Mouse (Mus musculus): ENCODE data around the gene Lrrc45.
"Not testable (repeated sequence)": the region's sequence is repeated elsewhere in the genome, so short reads cannot be mapped to it uniquely, and the experiment has no call there.

The Lrrc45 gene

GRCm38 (mm10) chr11:120713580-120714518 lies at the start of gene Lrrc45, which contains the start of gene Cenpx:
TSS of gene Lrrc45 (plus strand) at chr11:120713925.
TSS of gene Cenpx (minus strand) at chr11:120713738.
- DNase-seq = peak; percentile 95

- DNase-seq = no peak
Observed at GRCm38 (mm10) chr11:120665406-120665805, 48.3 kb upstream of the Lrrc45 start.

DNA sequence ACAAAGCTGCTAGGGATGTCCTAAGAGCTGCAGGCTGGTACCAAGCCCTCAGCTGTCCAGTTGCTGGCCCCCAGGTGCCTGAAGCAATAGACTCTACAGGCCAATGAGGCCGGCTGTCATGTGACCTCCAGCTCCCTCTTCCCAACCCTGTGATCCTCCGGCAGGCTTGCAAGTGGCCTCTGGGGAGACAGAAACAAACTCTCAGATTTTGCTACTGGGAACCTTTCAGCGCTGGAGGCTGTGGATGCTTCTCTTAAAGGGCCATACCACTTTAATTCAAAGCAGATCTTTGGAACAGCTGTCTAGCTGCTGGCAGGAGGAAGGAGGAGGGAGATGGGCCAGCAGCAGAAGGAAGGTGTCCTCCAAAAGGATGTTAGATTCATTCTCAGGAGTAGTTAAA lies 47.1 kb upstream of the Lrrc45 start:
- no peak for DNase-seq

- peak; percentile 90 for DNase-seq
Observed at GRCm38 (mm10) chr11:120672687-120673593, 40.8 kb upstream of the Lrrc45 start, which contains the start of gene Aspscr1. TSS of gene Aspscr1 (plus strand) at chr11:120672973.

- no peak for DNase-seq
Observed at GRCm38 (mm10) chr11:120673594-120674122, 40.1 kb upstream of the Lrrc45 start.

DNA sequence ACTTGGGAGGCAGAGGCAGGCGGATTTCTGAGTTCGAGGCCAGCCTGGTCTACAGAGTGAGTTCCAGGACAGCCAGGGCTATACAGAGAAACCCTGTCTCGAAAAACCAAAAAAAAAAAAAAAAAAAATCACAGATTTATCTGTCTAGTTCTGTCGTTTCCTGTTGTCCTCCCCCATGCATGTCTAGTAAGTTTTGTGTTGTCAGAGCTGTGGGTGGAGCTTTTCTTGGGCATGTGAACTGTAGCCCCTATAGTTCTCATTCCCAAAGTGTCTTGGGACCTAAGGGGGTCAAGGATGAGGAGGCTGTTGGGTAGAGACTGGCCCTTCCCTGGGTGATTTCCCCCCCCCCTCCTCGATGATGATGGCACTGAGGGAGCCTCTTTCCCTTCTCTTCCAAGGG lies 37.9 kb upstream of the Lrrc45 start:
- DNase-seq = not testable (repeated sequence)

DNA sequence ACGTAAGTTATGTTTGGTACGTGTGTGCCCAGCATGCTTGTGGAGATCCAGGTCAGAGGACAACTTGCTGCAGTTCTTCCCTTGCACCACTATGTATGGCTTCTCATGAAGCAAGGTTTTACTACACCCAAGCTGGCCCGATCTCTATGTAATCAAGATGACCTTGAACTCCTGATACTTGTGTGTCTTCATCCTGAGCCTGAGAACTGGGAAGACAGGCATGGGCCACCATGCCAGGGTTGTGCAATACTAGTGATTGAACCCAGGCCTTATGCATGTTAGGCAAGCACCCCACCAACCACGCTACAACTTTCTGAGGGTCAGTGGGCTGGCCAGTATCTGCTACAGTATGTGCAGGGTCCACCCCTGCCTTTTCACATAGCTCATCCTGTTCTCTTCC lies 36.8 kb upstream of the Lrrc45 start:
- DNase-seq = no peak

DNA sequence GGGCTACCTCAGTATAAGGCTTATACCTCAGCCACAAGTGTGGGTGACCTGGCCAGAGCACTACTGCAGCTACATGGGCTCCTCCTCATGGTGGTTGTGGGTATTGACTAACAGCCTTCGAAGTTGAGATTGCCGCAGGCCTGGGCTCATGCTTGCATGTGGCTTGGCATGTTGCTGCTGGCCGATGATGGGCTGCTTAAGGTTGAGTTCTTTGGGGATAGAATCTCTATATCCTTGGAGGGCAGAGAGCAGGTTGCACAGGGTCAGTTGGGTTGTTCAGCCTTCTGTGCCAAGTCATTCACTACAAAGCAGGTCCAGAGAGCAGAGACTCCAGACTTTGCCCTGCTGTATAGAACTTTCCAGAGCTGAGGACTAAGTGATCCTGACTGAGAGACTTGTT lies 33.8 kb upstream of the Lrrc45 start:
- DNase-seq = no peak

GRCm38 (mm10) chr11:120682683-120683082 lies 31.0 kb upstream of the Lrrc45 start:
- no peak for DNase-seq

DNA sequence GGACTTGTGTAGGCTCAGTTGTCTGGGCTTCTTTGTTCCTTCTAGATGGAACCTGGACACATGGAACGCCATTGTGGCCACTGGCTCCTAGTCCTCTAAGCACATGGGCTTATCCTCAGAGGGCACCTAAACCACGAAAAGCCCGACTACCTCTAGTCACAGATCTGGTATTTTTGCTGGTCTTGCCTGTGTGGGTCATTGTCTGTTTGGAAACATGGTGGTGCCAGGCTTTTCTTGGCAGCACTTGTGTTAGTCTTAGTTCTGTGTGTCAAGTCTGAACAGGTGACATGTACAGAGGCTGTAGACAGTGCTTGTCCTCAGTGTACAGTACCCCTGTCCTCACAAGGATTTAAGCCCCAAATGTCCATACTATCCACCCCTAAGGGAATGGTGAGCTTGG lies 30.2 kb upstream of the Lrrc45 start:
- DNase-seq = no peak

- DNase-seq = no peak
Observed at GRCm38 (mm10) chr11:120684086-120684485, 29.6 kb upstream of the Lrrc45 start.

DNA sequence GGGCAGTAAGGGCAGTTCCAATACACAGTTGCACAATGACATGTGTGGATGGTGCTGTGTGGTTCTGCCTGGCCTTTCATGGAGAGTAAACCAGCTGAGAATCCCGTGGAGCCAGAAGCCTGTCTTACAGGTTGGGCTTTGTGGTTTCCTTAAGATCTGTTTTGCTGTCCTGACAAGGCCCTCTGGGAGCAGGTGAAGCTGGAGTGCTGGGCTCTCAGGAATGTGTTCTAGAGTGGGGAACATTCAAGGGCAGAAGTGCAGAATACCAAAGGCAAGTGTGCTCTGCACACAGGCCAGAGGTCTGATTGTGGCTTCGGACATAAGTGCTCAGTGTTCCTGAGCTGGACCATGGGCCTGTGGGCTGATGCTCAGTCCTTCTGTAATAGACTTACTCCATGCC lies 29.1 kb upstream of the Lrrc45 start:
- no peak for DNase-seq

- no peak for DNase-seq
Observed at GRCm38 (mm10) chr11:120686650-120687272, 27.0 kb upstream of the Lrrc45 start.

DNA sequence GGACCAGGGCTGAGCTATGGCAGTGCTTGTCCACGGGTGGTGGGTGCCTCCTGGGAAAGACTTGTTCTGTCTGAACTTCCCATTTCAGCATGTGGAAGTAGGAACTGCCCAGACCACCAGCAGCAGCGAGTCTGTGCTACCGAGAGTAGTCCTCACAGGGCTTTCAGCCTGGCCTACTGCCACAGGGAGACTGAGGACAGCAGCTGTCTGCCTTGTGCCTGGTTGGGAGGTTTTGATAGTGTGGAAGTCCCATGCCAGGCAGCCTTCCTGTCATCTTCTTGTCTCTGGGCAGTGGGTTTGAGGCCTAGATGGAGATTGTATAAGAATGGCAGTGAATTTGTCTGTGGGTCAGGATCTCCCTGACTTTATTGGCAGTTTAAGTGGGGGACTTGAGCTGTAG lies 24.4 kb upstream of the Lrrc45 start:
- no peak for DNase-seq

DNA sequence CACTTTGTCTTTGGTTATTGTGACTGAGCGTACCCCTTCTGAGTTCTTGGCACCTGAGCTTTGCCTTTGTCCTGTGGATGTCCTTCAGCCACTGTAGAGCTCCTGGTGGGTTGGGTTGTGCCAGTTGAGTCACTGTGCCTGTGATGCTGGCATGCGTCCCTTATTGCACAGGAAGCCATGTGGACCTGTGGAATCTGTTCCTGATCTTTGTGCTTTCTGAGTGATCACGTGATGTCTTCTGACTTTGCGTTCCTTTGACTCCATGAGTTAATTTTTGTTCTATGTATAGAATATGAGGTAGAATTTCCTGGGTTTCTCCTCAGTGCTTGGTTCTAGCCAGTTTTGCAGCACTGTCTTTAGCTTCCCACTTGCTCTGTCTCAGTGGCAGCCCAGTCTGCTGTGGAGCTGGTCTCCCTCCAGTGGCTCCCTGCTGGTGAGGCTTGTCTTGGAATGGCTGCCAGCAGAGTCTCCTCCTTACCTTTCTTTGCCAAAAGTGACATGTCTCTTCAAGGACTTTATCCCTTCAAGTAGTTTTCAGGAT lies 21.2 kb upstream of the Lrrc45 start:
- DNase-seq = no peak

DNA sequence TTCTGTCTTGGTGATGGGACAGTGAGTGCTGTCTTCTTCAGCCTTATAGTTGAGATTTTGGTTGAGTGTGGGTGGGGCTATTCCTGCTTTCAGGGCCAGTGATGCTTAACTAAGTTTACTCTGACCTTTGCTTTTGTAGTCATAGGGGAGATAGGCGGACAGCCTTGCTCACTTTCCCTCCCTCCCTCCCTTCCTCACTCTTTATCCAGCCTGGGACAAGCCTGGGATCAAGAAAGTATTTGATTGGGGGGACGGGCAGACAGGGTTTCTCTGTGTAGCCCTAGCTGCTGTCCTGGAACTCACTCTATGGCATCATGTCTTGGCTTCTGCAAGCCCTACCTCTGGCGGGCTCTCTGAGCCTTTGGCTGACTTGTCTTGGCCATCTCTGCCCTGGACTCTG lies 20.3 kb upstream of the Lrrc45 start:
- no peak for DNase-seq

DNA sequence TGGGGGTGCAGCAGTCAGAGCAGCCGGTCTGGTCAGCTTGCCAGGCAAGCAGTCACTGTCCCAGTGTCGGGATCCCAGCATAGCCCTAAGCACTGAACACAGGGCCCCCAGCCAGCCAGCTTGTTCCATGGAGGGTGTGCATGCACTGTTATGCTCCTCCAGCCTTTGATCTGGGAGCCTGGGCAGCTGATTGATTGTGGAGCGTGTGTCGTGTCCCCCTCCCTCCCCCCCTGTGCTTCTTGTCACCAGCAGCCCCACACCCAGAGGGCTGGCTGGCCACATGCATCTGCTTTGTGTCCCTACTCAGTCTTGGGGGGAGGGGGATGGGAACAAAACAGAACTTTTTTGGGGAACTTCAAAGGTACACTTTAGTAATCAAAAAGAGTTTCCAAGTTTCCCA lies 18.5 kb upstream of the Lrrc45 start:
- no peak for DNase-seq

GRCm38 (mm10) chr11:120695641-120696040 lies 18.1 kb upstream of the Lrrc45 start:
- DNase-seq = no peak

- no peak for DNase-seq
Observed at GRCm38 (mm10) chr11:120696568-120696967, 17.2 kb upstream of the Lrrc45 start.

DNA sequence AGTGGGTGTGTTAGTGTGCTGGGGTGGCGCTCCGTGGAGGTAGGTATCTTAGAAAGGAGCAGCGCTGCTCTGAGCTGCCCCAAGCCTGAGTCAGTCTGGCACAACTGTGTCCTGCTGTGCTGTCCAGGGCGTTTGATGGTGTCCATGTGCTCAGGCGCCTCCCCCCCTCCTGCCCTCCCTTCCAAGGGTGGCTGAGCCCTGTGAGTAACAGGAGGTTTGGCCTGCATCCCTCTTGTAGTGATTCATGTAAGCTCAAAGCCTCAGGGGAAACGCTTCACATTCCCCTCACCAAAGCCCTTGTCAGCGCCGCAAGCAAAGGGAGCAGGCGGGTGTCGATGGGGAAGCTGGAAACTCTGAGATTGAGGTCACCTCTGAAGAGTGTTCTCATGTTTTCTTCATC lies 16.0 kb upstream of the Lrrc45 start:
- DNase-seq = no peak

DNA sequence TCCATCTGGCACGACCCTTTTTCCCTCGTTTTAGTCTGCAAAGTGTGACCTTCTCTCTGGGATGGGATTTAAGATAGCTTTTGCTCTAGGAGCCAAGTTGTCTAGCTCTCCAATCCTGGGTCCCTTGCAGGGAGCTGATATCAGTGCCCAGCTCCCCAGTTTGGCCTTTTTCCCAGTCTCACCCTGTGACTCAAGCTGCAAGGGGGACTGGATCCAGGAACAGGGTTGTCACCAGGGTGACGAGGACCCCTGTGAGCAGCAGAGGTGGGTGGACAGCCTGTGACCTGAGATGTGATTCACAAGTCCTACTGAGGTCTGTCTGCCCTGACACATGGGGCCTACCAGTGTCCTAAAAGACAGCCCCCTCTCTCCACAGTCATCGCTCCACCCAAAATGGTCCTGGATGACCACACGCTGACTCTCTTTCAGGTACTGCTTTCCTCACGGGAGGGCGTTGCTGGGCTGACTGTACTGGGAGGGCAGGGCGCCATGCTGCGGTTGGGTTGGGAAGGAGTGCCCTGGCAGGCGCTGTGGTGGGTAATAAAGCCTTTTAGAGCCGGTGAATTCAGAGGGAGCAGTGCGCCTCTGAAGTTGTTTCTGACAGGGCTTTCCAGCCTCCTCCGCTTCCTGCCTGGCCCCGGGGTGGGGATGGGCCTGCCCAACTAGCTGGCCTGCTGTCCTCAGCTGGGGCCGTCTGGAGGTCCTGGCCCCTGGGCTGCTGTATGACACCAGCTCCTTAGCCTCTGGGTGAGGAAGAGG lies 9.8 kb upstream of the Lrrc45 start:
- DNase-seq = no peak
